Mouse (Mus musculus) heart, embryonic 16.5 days (tissue): ENCODE results near the gene Phip. TPM values are rescaled to one million over a fixed set of nuclear protein-coding genes. Genes with fewer than 3 reads are reported as not detected.

ENCODE experiments used
- ATAC-seq: fragments of 200-750 bp; cut with Nextera tagmentation; replicated peaks from 2 replicates; pipeline ENCODE4 v1.8.0; 2017; ENCODE audit warnings: moderate number of reproducible peaks; ENCODE audit not compliant: insufficient read depth, low FRiP score; ENCODE audit errors: extremely low read depth
- H3K27ac ChIP-seq: fragments of 300-500 bp; sonication (generic); 2 replicates; pipeline ENCODE4 v1.5.1; 2014; ENCODE audit warnings: mild to moderate bottlenecking, low read length, control low read depth, moderate library complexity
- H3K27me3 ChIP-seq: fragments of 300-500 bp; sonication (generic); 2 replicates; pipeline ENCODE4 v1.6.1; 2014; ENCODE audit warnings: low read length, mixed read lengths; ENCODE audit not compliant: control insufficient read depth, insufficient read depth
- H3K36me3 ChIP-seq: fragments of 300-500 bp; sonication (generic); 2 replicates; pipeline ENCODE4 v1.6.1; 2014; ENCODE audit not compliant: control insufficient read depth, insufficient read depth
- H3K4me1 ChIP-seq: fragments of 300-500 bp; sonication (generic); 2 replicates; pipeline ENCODE4 v1.6.1; 2014; ENCODE audit warnings: low read length, mixed read lengths; ENCODE audit not compliant: control insufficient read depth, insufficient read depth
- H3K4me2 ChIP-seq: fragments of 300-500 bp; sonication (generic); 2 replicates; pipeline ENCODE4 v1.6.1; 2014; ENCODE audit warnings: low read depth, mild to moderate bottlenecking, control low read depth, low read length
- H3K4me3 ChIP-seq: fragments of 300-500 bp; sonication (generic); 2 replicates; pipeline ENCODE4 v1.5.1; 2014; ENCODE audit warnings: mild to moderate bottlenecking, control low read depth, low read length
- H3K9ac ChIP-seq: fragments of 300-500 bp; sonication (generic); 2 replicates; pipeline ENCODE4 v1.6.1; 2014; ENCODE audit warnings: low read length, control low read depth
- H3K9me3 ChIP-seq: fragments of 300-500 bp; sonication (generic); replicated peaks from 2 replicates; pipeline ENCODE4 v1.6.1; 2016; ENCODE audit warnings: low read length; ENCODE audit not compliant: control insufficient read depth
- WGBS: fragments of 180-500 bp; shearing (Covaris S2); extraction: QIAGEN DNeasy Blood & Tissue Kit; methylation state at CpG from one replicate; pipeline ENCODE4 v1.1.7; 2014; 5-methylcytosine and 5-hydroxymethylcytosine counted together
- polyA plus RNA-seq: library from polyadenylated mRNA; unstranded; fragments of >200 nt; fragmentation: Nextera tagmentation; extraction: Ambion mirVana; gene quantifications from 2 replicates; pipeline ENCODE4 v1.2.1, GENCODE M21; 2015

Phip gene
- polyA plus RNA-seq: 45.4 and 48.6 TPM in 2 replicates

DNA sequence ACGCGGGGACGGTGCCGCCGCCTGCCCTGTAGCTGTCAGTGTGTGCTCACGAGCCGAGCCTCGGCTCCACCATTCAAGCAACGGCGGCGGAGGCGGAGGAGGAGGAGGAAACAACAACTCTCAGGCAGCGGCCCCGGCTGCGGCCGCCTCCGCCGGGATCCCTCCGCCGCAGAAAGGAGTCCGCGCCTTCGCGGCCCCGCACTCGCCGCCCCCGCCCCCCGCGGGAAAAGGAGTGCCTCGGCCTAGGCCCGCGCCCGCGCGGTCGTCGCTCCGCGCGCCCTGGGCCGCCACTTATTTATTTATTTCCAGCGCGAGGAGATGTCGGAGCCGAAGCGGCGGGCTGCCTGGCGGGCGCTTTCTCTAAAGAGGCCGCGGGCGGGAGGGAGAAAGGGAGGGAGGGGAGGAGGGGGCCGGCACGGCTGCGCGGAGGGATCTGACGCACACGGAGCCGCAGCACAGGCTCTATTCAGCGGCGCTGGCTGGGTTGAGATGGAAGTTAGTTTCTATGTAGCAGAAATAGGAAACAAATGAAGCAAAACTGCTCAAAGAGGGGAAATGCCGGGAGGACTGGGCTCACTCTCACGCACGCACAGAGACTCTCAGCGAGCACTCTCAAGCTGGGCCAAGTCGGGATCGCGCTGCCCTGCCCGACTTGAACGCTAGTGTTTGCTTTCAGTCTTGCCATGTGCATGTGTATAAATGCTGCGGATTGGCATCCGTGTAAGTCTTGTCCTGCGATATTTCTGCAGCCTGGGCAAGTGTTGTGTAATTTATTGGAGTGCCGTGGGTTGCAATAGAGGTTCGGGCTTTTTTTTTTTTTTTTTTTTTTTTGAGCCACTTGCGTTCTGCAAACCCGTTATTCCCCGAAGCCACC, at the start of gene Phip:
Phip (minus strand) TSS at position 175 of the 874 bp plus-strand sequence.
- Histone ChIP-seq H3K4me2 (peak within 1 kb of the TSS; percentile 71), H3K36me3 (peaks cover under 1% of the 10 kb centered on the region; the same call in 1 of the 2 replicates), H3K4me1 (peaks cover 11% of the 10 kb centered on the region), H3K27me3 (no peaks in the 10 kb centered on the region), H3K27ac (peak within 1 kb of the TSS; percentile 100), H3K9me3 (no peaks in the 10 kb centered on the region), H3K9ac (peak within 1 kb of the TSS; percentile 97), H3K4me3 (peak within 1 kb of the TSS; percentile 95)
- ATAC-seq: peak; percentile 80
- under 1% methylated on average over 69 of the region's 79 CpGs for WGBS

DNA sequence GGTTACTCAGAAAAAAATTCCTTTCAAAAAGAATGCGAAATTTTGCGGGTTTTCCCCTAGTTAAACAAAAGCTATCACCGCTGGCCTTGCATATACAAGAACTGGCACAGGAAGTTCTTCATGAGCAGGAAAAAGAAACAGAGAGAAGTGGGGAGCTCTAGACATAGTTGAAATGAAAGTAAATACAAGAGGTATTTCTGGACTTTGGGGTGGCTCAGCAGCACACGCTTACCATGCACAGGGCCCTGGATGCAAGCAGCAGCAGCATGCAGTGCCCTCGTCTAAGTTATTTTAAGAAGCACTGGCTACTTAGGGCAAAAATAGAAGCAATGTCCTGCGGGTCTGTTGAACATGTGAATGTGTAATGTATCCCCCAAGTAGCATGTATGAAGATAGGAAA, 48.4 kb upstream of the Phip start:
- Histone ChIP-seq H3K36me3 (no peaks in the 10 kb centered on the region), H3K9me3 (no peaks in the 10 kb centered on the region), H3K27ac (peak overlapping the region; percentile 92), H3K4me1 (peaks cover 2% of the 10 kb centered on the region), H3K4me3 (peak overlapping the region; percentile 23; the same call in 1 of the 2 replicates), H3K4me2 (peak overlapping the region; percentile 60), H3K9ac (peak overlapping the region; percentile 62), H3K27me3 (no peaks in the 10 kb centered on the region)
- 39% methylated on average over 6 of the region's 6 CpGs for WGBS
- ATAC-seq: peak; percentile 86

DNA sequence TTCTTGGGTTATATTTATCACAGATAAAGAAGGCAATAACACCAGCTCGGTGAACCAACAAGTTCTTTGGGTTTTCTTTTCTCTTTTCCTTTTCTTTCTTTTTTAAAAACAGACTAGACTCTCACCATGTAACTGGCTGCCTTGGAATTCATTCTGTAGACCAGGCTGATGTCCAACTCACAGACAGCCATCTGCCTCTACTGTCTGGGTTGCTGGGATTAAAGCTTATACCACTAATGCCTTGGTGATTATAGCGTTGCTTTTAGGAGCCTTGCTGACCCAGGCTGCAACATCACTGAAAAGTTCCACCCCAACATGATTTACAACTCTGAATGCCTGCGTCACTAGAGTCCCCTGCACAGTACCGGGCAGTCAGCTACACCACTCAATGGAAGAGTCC, 39.2 kb upstream of the Phip start:
- Histone ChIP-seq H3K9ac (no peak overlapping the region), H3K9me3 (no peaks in the 10 kb centered on the region), H3K27ac (no peak overlapping the region), H3K27me3 (no peaks in the 10 kb centered on the region), H3K4me1 (no peaks in the 10 kb centered on the region), H3K4me3 (no peak overlapping the region), H3K36me3 (no peaks in the 10 kb centered on the region), H3K4me2 (no peak overlapping the region)
- no peak for ATAC-seq
- WGBS: 82% methylated on average over 4 of the region's 4 CpGs

DNA sequence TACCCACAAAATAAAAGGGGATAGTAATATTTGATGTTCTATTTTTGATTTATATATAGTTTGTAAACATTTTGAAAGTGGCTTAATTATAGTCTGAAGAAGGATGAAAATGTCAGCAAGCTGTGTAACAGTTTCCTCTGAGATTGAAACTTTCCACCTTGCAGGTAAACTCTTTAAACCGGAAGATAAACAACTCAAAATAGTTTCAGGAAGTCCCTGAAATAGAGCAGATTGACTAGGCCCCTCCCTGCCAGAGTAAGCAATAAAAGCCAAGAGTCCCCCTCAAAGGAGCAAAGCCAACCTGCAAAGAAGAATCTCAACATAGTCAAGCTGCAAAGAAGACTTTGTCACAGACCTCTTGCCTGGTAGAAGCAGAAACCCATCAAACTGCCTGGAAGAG, 33.0 kb upstream of the Phip start:
- no peak for ATAC-seq
- Histone ChIP-seq H3K4me2 (no peak overlapping the region), H3K4me1 (no peaks in the 10 kb centered on the region), H3K4me3 (no peak overlapping the region), H3K9ac (no peak overlapping the region), H3K27me3 (no peaks in the 10 kb centered on the region), H3K36me3 (no peaks in the 10 kb centered on the region), H3K27ac (no peak overlapping the region), H3K9me3 (no peaks in the 10 kb centered on the region)
- 72% methylated on average over 1 of the region's 1 CpGs for WGBS

DNA sequence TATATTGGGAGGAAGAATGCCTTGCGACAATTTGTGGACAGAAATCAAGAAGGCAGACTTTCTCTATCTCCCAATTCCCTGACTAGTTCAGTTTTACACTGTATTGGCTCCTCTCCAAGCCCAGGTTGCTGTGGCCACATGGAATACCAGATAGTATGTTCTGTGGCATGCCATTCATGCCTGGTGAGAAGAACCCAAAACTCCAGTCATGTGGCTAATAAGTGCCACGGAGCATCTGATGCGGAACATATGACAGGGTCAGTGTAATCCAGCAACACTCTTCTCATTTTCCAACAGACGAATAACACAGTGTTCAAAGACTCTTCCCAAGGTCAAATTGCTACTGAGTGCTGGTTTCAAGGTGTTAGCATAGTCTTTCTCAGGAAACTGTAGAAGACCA, 26.0 kb upstream of the Phip start:
- H3K4me2 ChIP-seq: no peak overlapping the region
- WGBS: 66% methylated on average over 4 of the region's 4 CpGs
- peaks cover 7% of the 10 kb centered on the region; the same call in 1 of the 2 replicates for H3K4me1 ChIP-seq
- no peaks in the 10 kb centered on the region for H3K27me3 ChIP-seq
- ATAC-seq: no peak; the same call in 1 of the 2 replicates
- H3K36me3 ChIP-seq: no peaks in the 10 kb centered on the region
- 0 out of 2 replicates have a peak overlapping the region, but pooled peaks have one; percentile 29 for H3K27ac ChIP-seq
- H3K9me3 ChIP-seq: no peaks in the 10 kb centered on the region
- H3K9ac ChIP-seq: no peak overlapping the region
- no peak overlapping the region for H3K4me3 ChIP-seq

DNA sequence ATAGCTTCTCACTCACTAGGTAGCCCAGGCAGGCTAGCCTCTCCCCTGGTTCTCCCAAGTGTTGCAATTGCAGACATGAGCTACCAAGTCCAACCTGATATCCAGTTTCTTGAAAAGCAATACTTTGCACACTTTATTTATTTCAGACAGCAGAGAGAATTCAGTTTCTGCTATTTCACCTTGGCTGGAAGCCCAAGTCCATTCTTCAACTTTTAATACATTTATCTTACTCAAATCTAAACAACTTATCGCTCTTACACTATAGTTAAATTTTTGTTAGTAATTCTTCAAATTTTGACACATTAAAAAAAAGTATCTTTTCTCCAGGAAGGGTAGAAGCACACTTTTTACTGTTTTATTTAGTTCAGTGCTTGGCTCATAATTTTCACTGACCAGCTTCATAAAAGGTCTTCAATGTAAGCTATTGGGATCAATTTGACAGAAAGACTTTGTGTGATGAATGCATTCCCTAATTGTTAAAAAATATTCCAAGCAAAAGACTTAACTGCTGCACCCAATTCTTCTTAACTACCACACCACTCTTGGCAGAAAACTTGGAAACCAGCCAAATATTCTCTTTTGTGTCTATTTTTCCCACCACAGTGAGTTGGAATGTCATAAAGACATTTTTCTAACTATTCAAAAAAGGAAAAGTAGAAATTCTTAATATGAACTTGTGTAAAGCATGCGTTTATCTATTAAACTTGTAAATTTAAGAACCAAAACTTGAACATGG, 22.6 kb upstream of the Phip start:
- Histone ChIP-seq H3K4me1 (peaks cover 7% of the 10 kb centered on the region; the same call in 1 of the 2 replicates), H3K9me3 (no peaks in the 10 kb centered on the region), H3K4me2 (no peak overlapping the region), H3K27ac (no peak overlapping the region), H3K36me3 (no peaks in the 10 kb centered on the region), H3K27me3 (no peaks in the 10 kb centered on the region), H3K9ac (no peak overlapping the region), H3K4me3 (no peak overlapping the region)
- WGBS: 70% methylated on average over 2 of the region's 2 CpGs
- no peak for ATAC-seq

DNA sequence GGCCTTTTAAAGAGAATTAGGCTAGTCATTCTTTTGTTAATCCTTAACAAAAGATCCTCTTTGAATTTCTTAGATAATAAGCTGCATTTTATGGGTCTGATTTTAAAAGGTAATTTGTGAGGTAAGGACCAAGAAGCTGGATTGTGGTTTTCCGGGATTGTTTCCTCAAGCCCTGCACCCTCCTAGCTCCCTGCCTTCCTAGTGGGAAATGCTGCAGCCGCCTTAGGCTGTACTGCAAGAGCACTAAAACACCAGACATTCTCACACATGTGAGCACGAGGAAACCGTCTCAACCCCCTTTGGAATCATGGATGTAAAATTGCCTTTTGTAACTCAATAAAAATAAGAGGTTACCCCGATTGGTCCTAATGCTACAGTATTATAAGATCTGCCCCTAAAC, 1.6 kb upstream of the Phip start:
- Histone ChIP-seq H3K4me1 (peaks cover 7% of the 10 kb centered on the region), H3K27ac (peak overlapping the region; percentile 7; the same call in 1 of the 2 replicates), H3K36me3 (no peaks in the 10 kb centered on the region), H3K9me3 (no peaks in the 10 kb centered on the region), H3K4me2 (peak overlapping the region; percentile 71), H3K27me3 (no peaks in the 10 kb centered on the region), H3K9ac (peak overlapping the region; percentile 36), H3K4me3 (peak overlapping the region; percentile 16)
- no peak for ATAC-seq
- WGBS: 30% methylated on average over 5 of the region's 5 CpGs

DNA sequence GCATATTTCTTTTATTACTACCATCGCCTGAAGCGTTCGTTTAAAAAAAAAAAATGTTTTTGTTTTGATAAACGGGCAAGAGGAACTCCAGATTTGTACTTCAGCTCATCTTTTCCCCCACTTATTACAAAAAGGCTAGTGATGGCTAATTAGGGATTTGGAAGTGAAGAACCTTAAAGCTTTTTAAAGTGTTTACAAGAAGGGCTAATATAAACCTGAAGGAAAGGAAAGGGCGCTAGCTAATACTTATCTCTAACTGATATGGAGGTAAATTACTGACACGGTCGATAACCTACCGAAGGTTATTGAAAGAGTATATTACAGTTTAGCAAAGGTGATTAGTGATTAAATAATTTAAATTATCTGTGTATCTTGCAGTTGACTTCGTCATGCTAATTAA, 903 bp upstream of the Phip start:
- H3K4me1 ChIP-seq: peaks cover 10% of the 10 kb centered on the region
- H3K36me3 ChIP-seq: no peaks in the 10 kb centered on the region
- ATAC-seq: no peak
- H3K27ac ChIP-seq: peak overlapping the region; percentile 100
- H3K27me3 ChIP-seq: no peaks in the 10 kb centered on the region
- peak overlapping the region; percentile 71 for H3K4me2 ChIP-seq
- H3K9me3 ChIP-seq: no peaks in the 10 kb centered on the region
- WGBS: 3% methylated on average over 9 of the region's 9 CpGs
- H3K4me3 ChIP-seq: peak overlapping the region; percentile 95
- peak overlapping the region; percentile 97 for H3K9ac ChIP-seq

DNA sequence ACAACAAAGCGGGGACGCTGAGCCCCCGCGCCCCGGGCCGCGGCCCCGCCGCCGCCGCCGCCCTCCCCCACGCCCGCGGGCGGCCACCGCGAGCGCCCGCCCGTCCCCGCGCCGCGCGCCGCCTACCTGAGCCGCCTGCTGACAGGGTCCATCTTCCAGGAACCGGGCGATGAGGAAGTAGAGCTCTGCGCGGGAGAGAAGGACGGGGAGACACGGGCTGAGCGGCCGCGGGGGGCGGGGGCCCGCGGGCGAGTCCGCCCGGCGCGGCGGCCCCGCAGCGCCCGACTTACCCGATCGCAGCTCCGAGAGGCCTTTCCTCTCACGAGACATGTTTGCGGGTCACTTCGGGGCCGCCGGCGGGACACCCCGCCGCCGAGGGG, 364 bp downstream of the Phip start:
- peaks cover 2% of the 10 kb centered on the region; the same call in 1 of the 2 replicates for H3K36me3 ChIP-seq
- peak overlapping the region; percentile 97 for H3K9ac ChIP-seq
- no peaks in the 10 kb centered on the region for H3K9me3 ChIP-seq
- peak overlapping the region; percentile 62; the same call in 1 of the 2 replicates for H3K4me2 ChIP-seq
- peak overlapping the region; percentile 100 for H3K27ac ChIP-seq
- no peaks in the 10 kb centered on the region for H3K27me3 ChIP-seq
- ATAC-seq: peak; percentile 25
- peak overlapping the region; percentile 95 for H3K4me3 ChIP-seq
- H3K4me1 ChIP-seq: peaks cover 11% of the 10 kb centered on the region
- under 1% methylated on average over 60 of the region's 61 CpGs for WGBS
